Mouse (Mus musculus) kidney, adult 11 months (tissue): ENCODE data around the gene Olfml2b.

Experiments used
- DNase-seq: peaks from one replicate; pipeline ENCODE4 v3.0.0; 2022

Olfml2b gene

GRCm38 (mm10) chr1:170644255-170645205 is at the start of gene Olfml2b:
Olfml2b (plus strand) TSS chr1:170644532.
- peak; percentile 72 for DNase-seq

- no peak for DNase-seq
Observed at GRCm38 (mm10) chr1:170594575-170594974, 49.8 kb upstream of the Olfml2b start.

DNA sequence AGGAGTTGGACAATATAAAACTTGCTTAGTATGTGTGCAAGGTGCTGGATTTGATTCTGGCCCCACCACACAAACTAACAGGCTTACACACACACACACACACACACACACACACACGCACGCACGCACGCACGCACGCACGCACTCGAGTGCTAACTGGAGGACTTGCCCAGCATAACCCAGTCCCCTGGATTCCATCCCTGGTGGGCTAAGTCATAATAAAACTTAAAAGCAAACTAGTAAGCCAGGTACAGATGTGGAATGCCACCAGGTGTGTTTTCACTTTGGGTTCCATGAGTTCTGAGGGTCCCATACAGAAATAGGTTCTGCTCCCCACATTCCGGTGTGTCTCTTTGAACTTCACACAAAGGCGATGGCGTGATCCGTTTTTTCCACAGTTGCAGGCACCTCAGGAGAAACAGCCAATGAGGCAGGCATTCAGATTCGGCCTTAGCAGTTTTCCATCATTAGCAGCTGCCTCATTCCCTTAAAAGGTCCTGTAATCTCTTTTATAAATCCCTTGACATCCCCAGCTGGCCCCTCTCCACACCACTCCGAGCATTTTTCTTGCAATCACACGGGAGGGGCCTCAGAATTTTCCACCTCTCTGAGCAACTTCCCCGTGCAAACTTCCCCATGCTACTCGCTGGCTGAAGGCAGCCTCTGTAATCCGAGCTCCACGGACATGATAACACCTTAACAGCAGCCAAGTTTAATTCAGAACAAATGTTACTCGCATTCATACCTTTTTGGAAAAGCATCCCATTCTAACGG is 38.9 kb upstream of the Olfml2b start:
- no peak for DNase-seq

- no peak for DNase-seq
Observed at GRCm38 (mm10) chr1:170607231-170607917, 37.0 kb upstream of the Olfml2b start.

GRCm38 (mm10) chr1:170608461-170609071 is 35.8 kb upstream of the Olfml2b start:
- DNase-seq, result no peak

GRCm38 (mm10) chr1:170609872-170610271 is 34.5 kb upstream of the Olfml2b start:
- no peak for DNase-seq

DNA sequence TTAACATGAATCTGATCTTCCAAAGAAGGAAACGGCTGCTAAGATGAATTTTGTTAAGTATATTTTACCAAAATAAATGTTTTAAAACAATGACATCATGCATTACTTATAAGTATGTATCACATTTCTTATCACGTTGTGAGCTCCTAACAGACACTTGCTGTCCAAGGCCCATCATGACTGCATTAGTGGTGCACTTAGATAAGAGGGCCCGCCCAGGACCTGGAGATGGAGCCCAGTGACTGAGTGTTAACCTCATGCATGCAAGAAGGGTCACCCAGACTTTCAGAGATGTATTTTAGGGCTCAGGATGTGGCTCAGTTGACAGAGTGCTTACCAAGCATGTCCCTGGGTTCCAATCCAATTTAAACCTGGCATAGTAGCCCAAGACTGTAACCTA is 34.0 kb upstream of the Olfml2b start:
- DNase-seq, result no peak

- DNase-seq, result no peak
Observed at GRCm38 (mm10) chr1:170610695-170611094, 33.6 kb upstream of the Olfml2b start.

DNA sequence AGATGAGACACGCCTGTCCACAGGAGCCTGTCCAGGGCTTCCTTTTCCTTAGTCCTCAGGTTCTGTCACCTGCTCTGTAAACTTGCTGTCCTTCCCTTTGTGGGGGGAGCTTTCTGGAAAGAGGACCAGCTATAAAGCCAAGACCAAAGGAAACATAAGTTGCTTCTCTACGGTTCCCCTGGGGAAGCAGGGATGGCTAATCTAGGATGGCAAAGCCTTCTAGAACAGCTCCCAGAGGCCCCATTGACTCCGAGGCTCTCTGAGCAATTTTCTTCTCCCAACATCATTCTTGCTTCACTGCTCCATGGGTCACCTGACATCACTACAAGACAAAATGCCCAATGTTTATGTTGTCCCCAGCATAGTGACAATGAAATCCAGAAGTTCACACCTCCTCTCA is 32.7 kb upstream of the Olfml2b start:
- no peak for DNase-seq

DNA sequence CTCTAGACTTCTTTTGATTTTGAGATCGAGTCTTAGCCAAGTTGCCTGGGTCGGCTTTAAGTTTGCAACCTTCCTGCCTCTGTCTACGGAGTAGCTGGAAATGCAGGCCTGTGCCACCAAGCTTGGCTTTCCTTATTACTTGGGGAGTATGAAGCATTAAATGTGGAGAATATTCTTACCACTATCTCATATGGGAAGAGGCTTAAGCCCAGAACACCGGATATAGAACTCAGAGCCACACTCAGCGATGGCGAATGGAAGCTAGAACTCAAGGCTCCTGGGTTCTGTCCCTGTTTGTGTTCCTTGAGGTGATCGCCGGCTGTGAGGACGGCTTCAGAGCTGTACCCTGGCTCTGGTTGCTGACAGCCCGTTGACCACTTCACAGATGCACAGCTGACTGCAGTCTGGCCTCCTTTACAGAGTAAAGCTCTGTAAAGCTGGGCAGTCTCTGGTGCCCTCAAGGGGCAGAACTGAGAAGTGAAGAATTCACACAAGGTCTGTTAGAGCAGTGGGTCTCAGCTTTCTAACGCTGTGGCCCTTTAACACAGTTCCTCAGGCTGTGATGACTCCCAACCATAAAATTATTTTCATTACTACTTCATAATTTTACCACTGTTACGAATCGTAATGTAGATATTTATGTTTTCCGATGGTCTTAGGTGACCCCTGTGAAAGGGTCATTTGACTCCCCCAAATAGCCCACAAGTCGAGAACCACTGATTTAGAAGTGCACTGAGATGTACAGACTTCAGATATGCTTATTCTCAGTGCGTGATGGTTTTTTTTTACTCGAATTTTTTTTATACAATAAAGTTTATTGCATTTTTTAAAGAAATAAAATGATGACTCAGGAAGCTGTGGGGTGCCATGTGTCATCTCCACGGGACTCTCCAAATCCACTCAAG is 31.1 kb upstream of the Olfml2b start:
- peak; percentile 52 for DNase-seq

GRCm38 (mm10) chr1:170619686-170620374 is 24.5 kb upstream of the Olfml2b start:
- DNase-seq, result no peak

GRCm38 (mm10) chr1:170622934-170623333 is 21.4 kb upstream of the Olfml2b start:
- no peak for DNase-seq

GRCm38 (mm10) chr1:170623432-170623831 is 20.9 kb upstream of the Olfml2b start:
- no peak for DNase-seq

GRCm38 (mm10) chr1:170630489-170630888 is 13.8 kb upstream of the Olfml2b start:
- no peak for DNase-seq

GRCm38 (mm10) chr1:170631571-170631970 is 12.8 kb upstream of the Olfml2b start:
- DNase-seq, result no peak

GRCm38 (mm10) chr1:170632385-170632784 is 11.9 kb upstream of the Olfml2b start:
- DNase-seq, result peak; percentile 72

DNA sequence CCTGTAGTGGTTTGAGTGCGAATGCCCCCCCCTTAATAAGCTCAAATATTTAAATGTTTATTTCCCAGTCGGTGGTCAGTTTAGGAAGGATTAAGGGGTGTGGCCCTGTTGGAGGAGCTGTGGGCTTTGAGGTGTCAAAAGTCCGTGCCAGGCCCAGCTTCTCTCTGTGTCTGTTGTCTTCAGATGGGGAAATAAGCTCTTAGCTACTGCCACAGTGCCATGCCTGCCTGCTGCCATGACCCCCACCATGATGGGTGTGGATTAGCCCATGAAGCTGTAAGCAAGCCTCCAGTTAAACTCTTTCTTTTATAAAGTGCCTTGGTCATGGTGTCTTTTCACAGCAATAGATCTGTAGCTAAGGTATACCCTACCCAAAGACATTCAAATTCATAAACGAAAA is 11.5 kb upstream of the Olfml2b start:
- no peak for DNase-seq

DNA sequence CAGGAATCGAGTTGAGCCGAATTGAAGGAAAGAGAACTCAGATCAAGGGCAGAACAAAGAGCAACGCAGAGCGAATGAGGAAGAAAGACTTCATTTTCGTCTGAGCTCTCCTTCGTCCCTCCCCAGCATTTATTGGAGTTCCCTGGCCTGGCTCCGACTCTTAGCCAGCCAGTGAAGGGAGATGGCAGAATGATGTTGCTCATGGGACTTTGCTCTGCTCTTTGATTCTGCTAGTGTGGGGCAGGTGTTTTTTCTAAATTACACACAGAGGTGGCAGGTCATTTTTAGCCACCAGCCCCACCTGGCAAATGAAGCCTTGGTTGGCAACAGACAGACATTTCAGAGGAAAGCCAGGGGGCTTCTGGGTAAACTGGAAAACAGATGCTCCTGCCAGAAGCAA is 5.4 kb upstream of the Olfml2b start:
- no peak for DNase-seq

- no peak for DNase-seq
Observed at GRCm38 (mm10) chr1:170645896-170646605, 1.7 kb downstream of the Olfml2b start.

DNA sequence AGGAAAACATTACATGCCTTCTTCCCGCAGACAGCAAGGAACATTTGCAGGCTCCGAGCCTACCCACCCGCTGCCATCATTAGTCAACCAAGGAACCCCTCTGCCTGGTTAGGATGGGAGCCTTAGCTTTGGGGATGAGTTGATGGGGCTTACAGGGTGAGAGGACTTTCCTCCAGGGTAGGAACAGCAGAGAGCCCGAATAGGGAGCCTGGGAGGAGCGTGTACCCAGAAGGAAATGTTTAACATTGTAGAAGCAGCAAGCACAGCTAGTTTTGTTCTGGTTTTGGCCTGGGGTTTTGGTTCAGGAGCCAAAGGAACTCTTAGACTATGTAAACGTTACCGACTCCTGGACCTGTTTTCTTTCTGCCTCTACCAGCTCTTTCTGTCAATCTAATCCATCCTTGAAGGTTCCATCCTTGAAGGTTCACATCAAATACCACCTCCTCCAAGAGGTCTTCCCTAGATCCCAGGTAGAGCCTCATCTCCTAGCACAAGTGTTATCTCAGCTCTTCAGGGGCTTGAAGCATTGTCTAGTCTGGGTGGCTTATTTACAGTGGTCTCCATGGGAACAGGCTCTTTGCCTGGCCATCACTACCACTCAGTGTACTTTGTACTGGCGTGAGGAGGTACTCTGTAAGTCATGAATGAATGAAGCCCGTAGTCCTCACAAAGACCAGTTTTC is 2.4 kb downstream of the Olfml2b start:
- no peak for DNase-seq
